Mouse (Mus musculus) midbrain, embryonic 15.5 days (tissue): Measurements from ENCODE around the gene Lmo1. TPM values are rescaled to one million over a fixed set of nuclear protein-coding genes. Genes with fewer than 3 reads are reported as not detected.
"Not testable (repeated sequence)": the region's sequence is repeated elsewhere in the genome, so short reads cannot be mapped to it uniquely, and the experiment has no call there.

Source experiments
- ATAC-seq: fragments of 200-750 bp; cut with Nextera tagmentation; replicated peaks from 2 replicates; pipeline ENCODE4 v1.8.0; 2017; ENCODE audit warnings: moderate TSS enrichment
- H3K27ac ChIP-seq: fragments of 300-500 bp; sonication (generic); 2 replicates; pipeline ENCODE4 v1.5.1; 2015; ENCODE audit warnings: mild to moderate bottlenecking, inconsistent platforms
- H3K27me3 ChIP-seq: fragments of 300-500 bp; sonication (generic); replicated peaks from 2 replicates; pipeline ENCODE4 v1.6.1; 2015; ENCODE audit warnings: inconsistent platforms
- H3K36me3 ChIP-seq: fragments of 300-500 bp; sonication (generic); replicated peaks from 2 replicates; pipeline ENCODE4 v1.6.1; 2015; ENCODE audit warnings: inconsistent platforms
- H3K4me1 ChIP-seq: fragments of 300-500 bp; sonication (generic); 2 replicates; pipeline ENCODE4 v1.6.1; 2015; ENCODE audit warnings: inconsistent platforms
- H3K4me2 ChIP-seq: fragments of 300-500 bp; sonication (generic); 2 replicates; pipeline ENCODE4 v1.6.1; 2015; ENCODE audit warnings: inconsistent platforms, mild to moderate bottlenecking, moderate library complexity
- H3K4me3 ChIP-seq: fragments of 300-500 bp; sonication (generic); 2 replicates; pipeline ENCODE4 v1.5.1; 2015; ENCODE audit warnings: mild to moderate bottlenecking, inconsistent platforms
- H3K9ac ChIP-seq: fragments of 300-500 bp; sonication (generic); 2 replicates; pipeline ENCODE4 v1.6.1; 2015; ENCODE audit warnings: mild to moderate bottlenecking, inconsistent platforms
- H3K9me3 ChIP-seq: fragments of 300-500 bp; sonication (generic); 2 replicates; pipeline ENCODE4 v1.6.1; 2016; ENCODE audit warnings: inconsistent platforms
- WGBS: fragments of 180-500 bp; shearing (Covaris S2); methylation state at CpG from one replicate; pipeline ENCODE4 v1.1.7; 2015; ENCODE audit warnings: mixed read lengths; 5-methylcytosine and 5-hydroxymethylcytosine counted together
- polyA plus RNA-seq: library from polyadenylated mRNA; unstranded; fragments of >200 nt; fragmentation: Nextera tagmentation; extraction: Ambion mirVana; gene quantifications from 2 replicates; pipeline ENCODE4 v1.2.1, GENCODE M21; 2015

Lmo1 gene
- polyA plus RNA-seq, 1 experiment from 2014 or later: 155 TPM

DNA sequence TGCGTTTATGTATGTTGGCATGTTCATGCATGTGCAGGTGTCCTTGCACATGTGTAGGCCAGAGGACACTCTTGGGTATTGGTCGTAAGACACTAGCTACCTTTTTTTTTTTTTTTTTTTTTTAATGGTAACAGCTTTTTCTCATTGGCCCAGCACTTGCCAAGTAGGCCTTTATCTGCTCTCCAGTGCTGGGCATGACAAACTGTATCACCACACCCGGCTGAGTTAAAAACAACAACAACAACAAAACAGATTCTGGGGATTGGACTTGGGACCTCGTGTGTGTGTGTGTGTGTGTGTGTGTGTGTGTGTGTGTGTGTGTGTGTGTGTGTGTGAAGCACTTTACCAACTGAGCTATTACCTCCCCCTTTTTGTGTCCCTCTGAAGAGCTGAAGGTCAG is 78.4 kb downstream of the Lmo1 start:
- H3K27me3 ChIP-seq: no peaks in the 10 kb centered on the region
- H3K4me3 ChIP-seq: no peak overlapping the region
- H3K4me2 ChIP-seq: no peak overlapping the region
- no peak overlapping the region for H3K27ac ChIP-seq
- WGBS: 82% methylated on average over 4 of the region's 4 CpGs
- H3K9ac ChIP-seq: no peak overlapping the region
- no peaks in the 10 kb centered on the region for H3K9me3 ChIP-seq
- no peaks in the 10 kb centered on the region for H3K36me3 ChIP-seq
- ATAC-seq: no peak
- H3K4me1 ChIP-seq: peaks cover 3% of the 10 kb centered on the region; the same call in 1 of the 2 replicates

DNA sequence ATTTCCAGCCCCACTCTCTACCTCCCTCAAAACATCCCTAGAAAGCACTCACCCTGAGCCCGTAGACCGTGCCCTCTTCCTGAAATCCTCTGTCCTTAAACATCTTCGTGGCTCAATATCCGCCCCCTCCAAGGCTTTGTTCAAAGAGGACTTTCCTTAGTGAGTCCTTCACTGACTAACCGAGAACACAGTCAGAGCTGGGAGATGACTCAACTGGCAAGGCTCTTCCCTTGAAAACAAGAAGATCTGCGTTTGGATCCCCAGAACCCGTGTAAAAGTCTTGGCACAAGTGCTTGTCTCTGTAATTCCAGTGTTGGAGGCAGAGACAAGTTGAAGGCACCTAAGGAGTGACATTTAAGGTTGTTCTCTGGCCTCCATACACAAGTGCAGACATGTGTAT is 80.7 kb downstream of the Lmo1 start:
- no CpG with 5 or more reads among the region's 7 CpGs for WGBS
- Histone ChIP-seq H3K27me3 (no peaks in the 10 kb centered on the region), H3K9me3 (no peaks in the 10 kb centered on the region), H3K36me3 (no peaks in the 10 kb centered on the region), H3K27ac (no peak overlapping the region), H3K4me2 (no peak overlapping the region), H3K4me3 (no peak overlapping the region), H3K9ac (no peak overlapping the region), H3K4me1 (peaks cover 3% of the 10 kb centered on the region; the same call in 1 of the 2 replicates)
- no peak for ATAC-seq

DNA sequence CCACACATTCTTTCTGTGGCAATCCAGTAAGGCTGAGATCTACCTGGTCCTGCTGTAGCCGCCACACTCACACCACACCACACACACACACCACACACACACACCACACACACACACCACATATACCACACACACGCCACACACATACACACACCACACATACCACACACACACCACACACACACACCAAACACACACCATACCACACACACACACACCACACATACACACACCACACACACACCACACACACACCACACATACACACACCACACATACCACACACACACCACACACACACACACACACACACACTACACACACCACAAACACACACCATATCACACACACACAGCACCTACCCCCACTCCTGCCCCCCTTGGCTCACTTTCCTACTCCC is 83.7 kb downstream of the Lmo1 start:
- H3K36me3 ChIP-seq, H3K27me3 ChIP-seq, H3K4me3 ChIP-seq, H3K27ac ChIP-seq, H3K4me1 ChIP-seq, ATAC-seq, H3K9me3 ChIP-seq, H3K9ac ChIP-seq, H3K4me2 ChIP-seq: not testable (repeated sequence)
- WGBS: no CpG with 5 or more reads among the region's 2 CpGs

Other genes starting within 250 kb of the Lmo1 start
- not detected in 2 replicates for gene Nlrp10, start 245.0 kb downstream of the Lmo1 start, polyA plus RNA-seq
- gene Eif3f, start 240.8 kb downstream of the Lmo1 start, polyA plus RNA-seq: 71.6 and 80.4 TPM in 2 replicates
- 57.0 and 63.1 TPM in 2 replicates for gene Tub, start 224.9 kb downstream of the Lmo1 start, polyA plus RNA-seq
- gene Ric3, start 91.9 kb downstream of the Lmo1 start, polyA plus RNA-seq: 35.1 and 39.1 TPM in 2 replicates